In the genomic region with DNA sequence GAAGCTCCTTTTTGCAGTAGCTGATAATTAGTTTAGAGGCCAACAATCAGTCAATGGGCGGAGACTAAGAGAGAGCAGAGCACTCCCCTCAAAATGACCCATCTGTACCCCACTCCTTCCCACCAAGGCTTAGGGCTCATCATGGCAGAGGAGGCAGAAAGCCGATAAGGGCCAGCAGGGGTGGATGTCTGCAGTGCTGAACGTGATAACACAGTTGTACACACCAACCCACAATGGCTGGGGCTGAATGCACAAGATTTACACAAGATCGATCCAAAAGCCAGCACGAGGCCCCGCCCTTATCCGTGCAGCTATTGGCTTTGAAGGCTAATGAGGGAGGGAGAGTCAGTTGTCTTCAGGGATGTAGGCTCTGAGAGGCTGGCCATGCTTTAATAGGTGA, we compare ENCODE assay signal across 19 mouse cellular contexts. TPM values are rescaled to one million over a fixed set of nuclear protein-coding genes. Genes with fewer than 3 reads are reported as not detected.
DNase-seq lines count a peak whose midpoint lies in the region; ATAC-seq lines count a peak whose summit lies in the region.
"Had no signal": no experiment of that assay in that cellular context is flagged by ENCODE, and none has a peak within 500 bp of the region (broad histone marks: within the 10 kb centered on the region; RNA-seq: fewer than 3 reads in every experiment).

No protein-coding gene starts in this region.

- no peak overlapping the region for H3K27ac ChIP-seq in liver, embryonic 12.5 days
- no peak overlapping the region for H3K27ac ChIP-seq in liver, embryonic 16.5 days (ENCODE audit: low read length)
- no peak overlapping the region for H3K27ac ChIP-seq in hindbrain, embryonic 13.5 days
- H3K27ac ChIP-seq: embryonic facial prominence, embryonic 10.5 days; forebrain, embryonic 13.5 days; gastrocnemius, adult 2 months; hindbrain, embryonic 12.5 days; hindbrain, postnatal 0 days had no signal

- no peak overlapping the region for H3K4me3 ChIP-seq in liver, embryonic 12.5 days
- no peak overlapping the region for H3K4me3 ChIP-seq in liver, embryonic 16.5 days (ENCODE audit: low read depth, low read length)
- H3K4me3 ChIP-seq in hindbrain, embryonic 13.5 days, result no peak overlapping the region
- H3K4me3 ChIP-seq: embryonic facial prominence, embryonic 10.5 days; forebrain, embryonic 13.5 days; gastrocnemius, adult 2 months; hindbrain, embryonic 12.5 days had no signal

- no peaks in the 10 kb centered on the region for H3K27me3 ChIP-seq in liver, embryonic 12.5 days (replicated peaks)
- no peaks in the 10 kb centered on the region for H3K27me3 ChIP-seq in liver, embryonic 16.5 days (ENCODE audit: control insufficient read depth, insufficient read depth, low read depth, low read length)
- no peaks in the 10 kb centered on the region for H3K27me3 ChIP-seq in hindbrain, embryonic 13.5 days
- H3K27me3 ChIP-seq: forebrain, embryonic 13.5 days; hindbrain, embryonic 12.5 days had no signal

- H3K36me3 ChIP-seq in liver, embryonic 12.5 days, result no peaks in the 10 kb centered on the region
- H3K36me3 ChIP-seq in liver, embryonic 16.5 days (ENCODE audit: control insufficient read depth, insufficient read depth), result no peaks in the 10 kb centered on the region
- no peaks in the 10 kb centered on the region for H3K36me3 ChIP-seq in hindbrain, embryonic 13.5 days
- H3K36me3 ChIP-seq: embryonic facial prominence, embryonic 10.5 days; hindbrain, embryonic 12.5 days had no signal

- H3K9me3 ChIP-seq in liver, embryonic 12.5 days (replicated peaks), result no peaks in the 10 kb centered on the region
- no peaks in the 10 kb centered on the region for H3K9me3 ChIP-seq in liver, embryonic 16.5 days (replicated peaks; ENCODE audit: control insufficient read depth, low read length)
- H3K9me3 ChIP-seq in hindbrain, embryonic 13.5 days, result no peaks in the 10 kb centered on the region
- H3K9me3 ChIP-seq: embryonic facial prominence, embryonic 10.5 days; hindbrain, embryonic 12.5 days had no signal

- peak; percentile 47 for ATAC-seq in liver, embryonic 12.5 days
- ATAC-seq in liver, embryonic 16.5 days (ENCODE audit: low read depth), result peak; percentile 48
- ATAC-seq in hindbrain, embryonic 13.5 days (ENCODE audit: low FRiP score), result no peak
- ATAC-seq: forebrain, embryonic 13.5 days; forebrain, postnatal 0 days; hindbrain, postnatal 0 days had no signal

- WGBS in liver, embryonic 12.5 days (ENCODE audit: insufficient replicate concordance), result 55% methylated on average over 7 of the region's 7 CpGs
- WGBS in liver, embryonic 16.5 days (ENCODE audit: insufficient replicate concordance), result 53% methylated on average over 7 of the region's 7 CpGs
- 89% methylated on average over 7 of the region's 7 CpGs for WGBS in hindbrain, embryonic 13.5 days

- no peaks in the 10 kb centered on the region for H3K4me1 ChIP-seq in liver, embryonic 12.5 days
- H3K4me1 ChIP-seq in liver, embryonic 16.5 days (ENCODE audit: control insufficient read depth, low read depth, low read length), result peaks cover 16% of the 10 kb centered on the region
- H3K4me1 ChIP-seq in hindbrain, embryonic 13.5 days (replicated peaks), result no peaks in the 10 kb centered on the region
- H3K4me1 ChIP-seq: forebrain, embryonic 13.5 days; hindbrain, embryonic 12.5 days had no signal

- no peak overlapping the region for H3K9ac ChIP-seq in liver, embryonic 12.5 days
- no peak overlapping the region for H3K9ac ChIP-seq in liver, embryonic 16.5 days (ENCODE audit: low read depth, low read length)
- no peak overlapping the region for H3K9ac ChIP-seq in hindbrain, embryonic 13.5 days
- H3K9ac ChIP-seq: forebrain, embryonic 13.5 days; forebrain, postnatal 0 days; hindbrain, embryonic 12.5 days had no signal

- H3K4me2 ChIP-seq in liver, embryonic 12.5 days, result no peak overlapping the region
- no peak overlapping the region for H3K4me2 ChIP-seq in liver, embryonic 16.5 days (ENCODE audit: low read depth, low read length)
- H3K4me2 ChIP-seq in hindbrain, embryonic 13.5 days, result no peak overlapping the region
- H3K4me2 ChIP-seq: forebrain, embryonic 13.5 days; hindbrain, embryonic 12.5 days had no signal

- peak; percentile 47 for DNase-seq in c-Kit-positive CD71-positive TER-119-positive erythroid progenitor cells, embryonic 14.5 days (ENCODE audit: low spot score)
- no peak for DNase-seq in thymus, postnatal 36 days
- DNase-seq in Muller cell, postnatal 12 days (ENCODE audit: inconsistent ontology term), result no peak
- DNase-seq in lung, postnatal 14 days, result no peak
- DNase-seq: adrenal gland, postnatal 14 days; cerebellum, adult 18-20 months; cerebellum, adult 9-11 months; forebrain, postnatal 0 days; gastrocnemius, adult 2 months; gastrocnemius, postnatal 25 days; heart, postnatal 10 days; heart, postnatal 4 days had no signal

RNA-seq across cellular contexts. Expression of gene Rnf144b, which starts 58.3 kb away (rescaled TPM):
- polyA plus RNA-seq in liver, embryonic 12.5 days (2016; fragmentation: Nextera tagmentation; extraction: Ambion mirVana), result 0.61 and 0.68 TPM in 2 replicates
- 2.4 and 2.5 TPM in 2 replicates for polyA plus RNA-seq in liver, embryonic 16.5 days (2015; fragmentation: Nextera tagmentation; extraction: Ambion mirVana)
- 0.55 and 0.61 TPM in 2 replicates for polyA plus RNA-seq in hindbrain, embryonic 13.5 days (2015; fragmentation: Nextera tagmentation; extraction: Ambion mirVana)
